Mouse (Mus musculus) embryo, embryonic 9.5 days (tissue): ENCODE results near the gene Dnajb5.
A peak's percentile ranks its signal among the peaks of the same experiment; 100 is the strongest.

Experiments used
- DNase-seq: peaks from one replicate; pipeline ENCODE4 v3.0.0-alpha.2; 2017; ENCODE audit errors: extremely low spot score

Dnajb5 gene

DNA sequence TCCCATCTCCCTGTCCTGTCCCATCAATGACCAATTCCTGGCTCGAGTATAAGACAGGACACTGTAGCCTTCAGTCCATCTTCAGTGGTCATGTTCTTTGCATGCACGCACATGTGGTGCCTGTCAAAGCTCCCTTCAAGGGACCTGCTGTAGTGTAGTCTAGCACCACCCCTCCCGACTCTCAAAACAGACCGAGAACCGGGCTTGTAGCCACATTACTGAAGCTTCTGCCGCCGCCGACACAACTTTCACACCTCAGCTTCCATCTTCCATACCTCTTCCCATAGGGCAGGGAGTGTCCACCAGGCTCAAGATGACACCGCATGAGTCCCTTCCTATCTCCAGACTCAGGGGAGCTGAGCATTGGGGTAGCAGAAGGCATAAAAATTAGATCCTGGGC lies 5.4 kb upstream of the Dnajb5 start:
- DNase-seq: no peak

GRCm38 (mm10) chr4:42945043-42945442 lies 4.6 kb upstream of the Dnajb5 start:
- DNase-seq: no peak

DNA sequence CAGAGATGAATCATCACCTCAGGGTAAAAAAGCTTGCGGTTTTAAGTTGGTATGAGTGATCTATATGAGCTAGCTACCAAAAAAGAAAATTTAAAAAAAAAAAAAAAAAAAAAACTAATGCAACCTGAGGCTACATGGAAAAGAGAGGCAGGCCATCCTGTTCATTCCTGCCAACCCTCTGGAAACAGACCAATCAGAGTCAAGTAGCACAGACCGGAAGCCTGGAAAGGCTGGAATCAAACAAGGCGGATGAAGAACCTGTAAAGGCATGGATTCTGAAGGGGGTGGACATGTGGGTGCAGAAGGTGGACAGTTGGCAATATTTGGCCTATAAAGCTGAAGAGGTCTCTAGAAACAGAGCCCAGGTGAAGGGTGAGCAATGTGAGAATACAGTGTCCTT lies 4.2 kb upstream of the Dnajb5 start:
- DNase-seq: no peak

- peak; percentile 50 for DNase-seq
These were observed 3.7 kb upstream of the Dnajb5 start for GRCm38 (mm10) chr4:42945952-42946351.

- peak; percentile 39 for DNase-seq
These were observed 2.8 kb upstream of the Dnajb5 start for GRCm38 (mm10) chr4:42946733-42947290.

DNA sequence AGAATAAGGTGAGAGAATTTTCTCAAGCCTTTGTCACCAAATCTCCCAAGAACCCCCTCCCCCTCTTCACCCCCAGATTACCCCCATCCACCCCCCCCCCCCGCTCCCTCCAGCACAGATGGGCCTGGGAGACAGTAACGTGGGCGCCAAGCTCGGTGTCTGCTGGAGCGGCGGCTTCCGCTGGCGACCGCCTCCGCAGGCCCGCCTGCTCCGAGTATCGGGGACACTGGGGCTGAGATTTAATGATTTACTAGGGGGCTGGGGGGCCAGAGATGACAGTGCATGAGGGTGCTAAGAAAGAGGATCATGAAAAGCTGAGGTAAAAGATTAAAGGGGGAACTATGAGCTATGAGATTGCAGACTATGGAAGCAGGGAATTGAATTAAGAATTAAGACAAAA lies 1.1 kb upstream of the Dnajb5 start:
- DNase-seq: no peak

- no peak for DNase-seq
These were observed 451 bp upstream of the Dnajb5 start for GRCm38 (mm10) chr4:42949051-42949675.

GRCm38 (mm10) chr4:42950065-42950558 lies 498 bp downstream of the Dnajb5 start:
- DNase-seq: peak; percentile 87

GRCm38 (mm10) chr4:42951206-42952195 lies 1.9 kb downstream of the Dnajb5 start:
- DNase-seq: no peak

DNA sequence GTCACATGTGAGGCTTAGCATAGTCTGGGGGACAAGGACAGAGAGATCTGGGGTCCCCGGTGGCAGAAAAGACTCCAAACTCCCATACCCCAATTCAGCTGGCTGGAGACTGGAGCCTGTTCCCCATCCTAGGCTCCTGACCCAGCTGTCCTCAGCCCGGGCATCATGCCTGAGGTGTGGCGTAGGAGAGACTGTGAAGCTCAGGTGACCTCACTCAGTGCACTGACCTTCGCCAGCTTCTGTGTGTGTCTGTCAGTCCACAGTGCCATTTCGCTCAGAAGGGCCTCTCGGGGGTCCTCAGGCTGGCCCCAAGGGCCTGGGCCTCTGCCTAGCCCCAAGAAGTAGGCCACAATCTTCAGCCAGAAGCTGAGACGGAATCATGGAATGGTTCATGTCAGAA lies 2.9 kb downstream of the Dnajb5 start:
- no peak for DNase-seq

DNA sequence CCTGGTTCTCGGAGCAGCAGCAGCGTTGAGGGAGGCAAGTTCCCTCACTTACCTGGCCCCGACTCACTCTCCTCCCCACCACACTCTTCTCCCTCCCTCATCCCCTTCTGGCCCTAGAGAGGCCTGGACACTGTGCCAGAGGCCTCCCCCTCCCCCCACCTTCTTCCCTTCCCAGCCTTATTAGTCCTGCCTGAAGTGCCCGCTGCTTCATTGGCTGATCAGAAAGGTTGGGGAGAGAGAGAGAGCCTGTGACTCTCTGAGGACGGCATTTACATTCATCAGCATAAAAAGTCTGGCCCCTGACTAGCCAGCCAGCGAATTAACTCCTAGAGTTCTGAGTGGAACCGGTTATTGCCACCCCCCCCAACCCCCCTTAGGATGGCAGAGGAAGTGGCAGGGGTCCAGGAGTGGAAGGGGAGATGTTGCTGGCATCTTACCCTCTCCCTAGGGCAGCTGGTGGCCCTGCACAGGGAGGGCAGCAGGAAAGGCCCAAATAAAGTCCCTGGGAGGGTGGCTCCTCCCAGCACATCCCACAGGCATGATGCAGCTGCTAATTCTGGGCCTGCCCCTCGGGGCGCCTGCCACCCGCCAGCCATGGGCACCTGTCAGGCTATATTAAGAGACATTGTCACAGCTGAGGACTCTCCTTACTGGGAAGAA lies 4.0 kb downstream of the Dnajb5 start:
- no peak for DNase-seq

GRCm38 (mm10) chr4:42954297-42954696 lies 4.7 kb downstream of the Dnajb5 start:
- DNase-seq: peak; percentile 68

GRCm38 (mm10) chr4:42955200-42955599 lies 5.6 kb downstream of the Dnajb5 start:
- no peak for DNase-seq

- DNase-seq: no peak
These were observed 7.0 kb downstream of the Dnajb5 start for GRCm38 (mm10) chr4:42956581-42956980.

GRCm38 (mm10) chr4:42957306-42957705 lies 7.7 kb downstream of the Dnajb5 start:
- DNase-seq: no peak

- DNase-seq: no peak
These were observed 8.4 kb downstream of the Dnajb5 start for GRCm38 (mm10) chr4:42957979-42958378.

- DNase-seq: no peak
These were observed 9.3 kb downstream of the Dnajb5 start for GRCm38 (mm10) chr4:42958942-42959341.

- DNase-seq: no peak
These were observed 9.8 kb downstream of the Dnajb5 start for GRCm38 (mm10) chr4:42959382-42959781.

DNA sequence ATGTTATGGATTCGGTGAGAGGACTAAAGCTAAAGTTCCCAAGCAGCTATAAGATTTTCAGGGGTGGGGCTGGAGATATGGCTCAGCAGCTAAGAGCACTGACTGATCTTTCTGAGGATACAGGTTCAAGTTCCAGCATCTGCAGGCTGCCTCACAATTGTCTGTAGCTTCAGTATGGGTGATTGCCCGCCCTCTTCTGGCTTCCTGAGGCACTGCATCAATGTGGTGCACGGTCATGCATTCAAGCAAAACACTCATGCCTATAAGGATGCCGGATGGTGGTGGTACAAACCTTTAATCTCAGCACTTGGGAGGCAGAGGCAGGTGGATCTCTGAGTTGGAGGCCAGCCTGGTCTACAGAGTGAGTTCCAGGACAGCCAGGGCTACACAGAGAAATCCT lies 12.0 kb downstream of the Dnajb5 start:
- DNase-seq: peak; percentile 52

DNA sequence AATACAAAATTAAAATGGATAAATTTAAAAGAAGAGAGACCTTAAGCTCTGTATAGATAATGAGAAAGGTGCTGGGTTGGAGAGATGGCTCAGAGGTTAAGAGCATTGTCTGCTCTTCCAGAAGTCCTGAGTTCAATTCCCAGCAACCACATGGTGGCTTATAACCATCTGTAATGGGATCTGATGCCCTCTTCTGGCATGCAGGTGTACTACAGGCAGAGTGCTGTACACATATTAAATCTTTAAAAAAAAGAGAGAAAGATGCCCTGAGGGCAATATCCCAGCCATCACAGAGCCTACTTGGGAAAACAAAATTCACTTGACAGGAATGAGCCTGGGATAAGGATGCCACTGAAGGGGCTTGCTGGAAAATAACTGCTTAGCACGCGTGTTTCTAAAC lies 13.9 kb downstream of the Dnajb5 start:
- no peak for DNase-seq

DNA sequence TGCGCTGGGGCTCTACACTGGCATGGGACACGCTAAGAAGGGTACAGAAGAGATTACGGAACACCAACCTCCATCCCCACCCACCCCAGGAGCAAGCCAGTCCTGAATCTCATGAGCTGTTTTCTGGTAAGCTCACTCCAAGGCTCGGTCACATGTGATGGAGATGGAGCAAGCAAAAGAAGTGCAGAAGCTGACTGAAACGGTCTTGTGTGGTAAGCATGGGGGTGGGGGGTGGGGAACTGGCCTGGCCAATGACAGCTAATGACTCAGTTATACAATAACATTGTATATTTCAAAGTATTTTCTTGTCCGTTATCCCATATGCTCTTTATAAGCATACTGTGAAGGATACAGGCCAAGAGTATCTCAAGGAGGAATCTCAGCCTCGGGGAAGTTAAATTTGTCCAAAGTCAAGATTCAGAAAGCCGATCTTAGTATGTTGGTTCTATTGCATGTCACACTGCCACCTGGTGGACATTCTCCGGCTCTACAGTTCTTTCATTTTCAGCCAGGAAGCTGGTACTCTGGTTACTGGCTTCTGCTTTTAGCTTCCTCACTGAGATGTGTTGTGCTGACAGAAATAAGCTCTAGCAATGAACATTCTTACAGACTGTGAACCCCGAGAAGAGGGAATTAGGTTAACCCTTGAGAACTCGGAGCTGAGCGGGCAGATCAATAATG lies 15.6 kb downstream of the Dnajb5 start:
- peak; percentile 67 for DNase-seq
